Mouse (Mus musculus) lung, postnatal 0 days (tissue): ENCODE data around the gene Fam131a.

Experiments used
- CTCF ChIP-seq: IDR thresholded peaks from 2 replicates; pipeline ENCODE4 v1.5.1; 2016; ENCODE audit warnings: antibody characterized with exemption, mild to moderate bottlenecking
- EP300 ChIP-seq: IDR thresholded peaks from 2 replicates; pipeline ENCODE4 v1.6.1; 2016; ENCODE audit warnings: antibody characterized with exemption, mild to moderate bottlenecking, control low read depth

DNA sequence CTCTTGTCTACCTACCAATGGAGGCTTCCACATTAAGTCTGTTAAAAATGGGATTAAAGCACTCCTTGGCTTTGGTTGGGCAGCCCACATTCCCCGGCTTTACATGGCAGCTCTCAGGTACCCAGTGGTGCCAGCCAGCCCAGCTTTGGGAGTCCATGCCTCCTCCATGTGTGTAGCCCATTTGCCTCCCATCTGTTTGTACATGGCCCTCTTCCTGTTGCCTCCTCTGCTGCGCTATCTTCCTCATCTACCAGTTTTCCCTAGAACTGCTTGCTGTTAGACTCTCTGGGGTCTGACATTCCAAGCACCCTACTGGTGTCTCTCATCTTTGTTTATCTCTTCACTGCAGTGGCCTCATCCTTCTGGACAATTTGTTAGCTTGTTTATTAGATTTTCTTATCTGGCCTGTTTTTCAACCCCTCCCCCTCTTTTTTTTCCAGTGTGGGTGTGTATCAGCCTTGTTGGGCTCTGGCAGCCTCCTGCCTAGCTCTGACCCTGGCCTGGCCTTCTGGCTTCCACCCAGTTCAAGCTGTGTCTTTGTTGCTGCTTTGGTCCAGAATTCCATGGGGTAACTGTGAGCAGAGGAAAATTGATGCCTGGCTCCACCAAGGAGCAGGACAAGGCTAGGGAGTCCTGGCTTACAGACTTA lies 13.5 kb downstream of the Fam131a start:
- TF ChIP-seq CTCF (no peak), EP300 (no peak)
